Mouse (Mus musculus) liver, adult 2 months (tissue): Measurements from ENCODE around the gene Iqsec2. TPM values are rescaled to one million over a fixed set of nuclear protein-coding genes. Genes with fewer than 3 reads are reported as not detected.

Experiments used
- DNase-seq: peaks from one replicate; pipeline ENCODE4 v3.0.0-alpha.2; 2011; ENCODE audit warnings: low read depth, low spot score; ENCODE audit errors: extremely low read depth
- H3K27ac ChIP-seq: fragments of 200-500 bp; replicated peaks from 2 replicates; pipeline ENCODE4 v1.5.1; 2012; ENCODE audit warnings: low read depth, mild to moderate bottlenecking, control low read depth, inconsistent platforms, low read length; ENCODE audit not compliant: insufficient read depth
- H3K27me3 ChIP-seq: fragments of 200-500 bp; 2 replicates; pipeline ENCODE4 v1.6.1; 2012; ENCODE audit warnings: mild to moderate bottlenecking, moderate library complexity, low read length, inconsistent platforms; ENCODE audit not compliant: control insufficient read depth, insufficient read depth
- H3K36me3 ChIP-seq: fragments of 200-500 bp; 2 replicates; pipeline ENCODE4 v1.6.1; 2012; ENCODE audit warnings: low read length, inconsistent platforms; ENCODE audit not compliant: control insufficient read depth, insufficient read depth
- H3K4me1 ChIP-seq: fragments of 200-500 bp; 2 replicates; pipeline ENCODE4 v1.6.1; 2011; ENCODE audit warnings: low read length; ENCODE audit not compliant: control insufficient read depth, insufficient read depth
- H3K4me3 ChIP-seq: fragments of 200-500 bp; 2 replicates; pipeline ENCODE4 v1.5.1; 2011; ENCODE audit warnings: low read depth, mild to moderate bottlenecking, control low read depth, low read length, moderate library complexity; ENCODE audit not compliant: insufficient read depth
- H3K79me2 ChIP-seq: fragments of 200-500 bp; 2 replicates; pipeline ENCODE4 v1.6.1; 2012; ENCODE audit warnings: inconsistent platforms, mild to moderate bottlenecking, low read length, moderate library complexity; ENCODE audit not compliant: control insufficient read depth, insufficient read depth
- H3K9ac ChIP-seq: fragments of 200-500 bp; 2 replicates; pipeline ENCODE4 v1.6.1; 2012; ENCODE audit warnings: low read depth, mild to moderate bottlenecking, control low read depth, inconsistent platforms, low read length
- CTCF ChIP-seq: fragments of 200-500 bp; IDR thresholded peaks from 2 replicates; pipeline ENCODE4 v1.5.1; 2011; ENCODE audit warnings: low read depth, low read length, control low read depth
- POLR2A ChIP-seq: fragments of 200-500 bp; IDR thresholded peaks from 2 replicates; pipeline ENCODE4 v1.6.1; 2011; ENCODE audit warnings: low read length, control low read depth; ENCODE audit not compliant: insufficient read depth; ENCODE audit errors: extremely low read depth
- WGBS: fragments of 180-500 bp; shearing (Covaris S2); methylation state at CpG from one replicate; pipeline ENCODE4 v1.1.7; 2018; 5-methylcytosine and 5-hydroxymethylcytosine counted together
- polyA plus RNA-seq: library from polyadenylated mRNA; depleted of rRNA; stranded (reverse); fragments of >200 nt; gene quantifications from 2 replicates; pipeline ENCODE4 v1.2.3, GENCODE M21; 2012; rRNA removed
- total RNA-seq: library from RNA; depleted of rRNA; stranded (reverse); fragments of >200 nt; gene quantifications from 2 replicates; pipeline ENCODE4 v1.2.3, GENCODE M21; 2014; rRNA removed

Gene Iqsec2
- total RNA-seq (4.1 and 4.8 TPM in 2 replicates), polyA plus RNA-seq (9.5 and 11.5 TPM in 2 replicates)

DNA sequence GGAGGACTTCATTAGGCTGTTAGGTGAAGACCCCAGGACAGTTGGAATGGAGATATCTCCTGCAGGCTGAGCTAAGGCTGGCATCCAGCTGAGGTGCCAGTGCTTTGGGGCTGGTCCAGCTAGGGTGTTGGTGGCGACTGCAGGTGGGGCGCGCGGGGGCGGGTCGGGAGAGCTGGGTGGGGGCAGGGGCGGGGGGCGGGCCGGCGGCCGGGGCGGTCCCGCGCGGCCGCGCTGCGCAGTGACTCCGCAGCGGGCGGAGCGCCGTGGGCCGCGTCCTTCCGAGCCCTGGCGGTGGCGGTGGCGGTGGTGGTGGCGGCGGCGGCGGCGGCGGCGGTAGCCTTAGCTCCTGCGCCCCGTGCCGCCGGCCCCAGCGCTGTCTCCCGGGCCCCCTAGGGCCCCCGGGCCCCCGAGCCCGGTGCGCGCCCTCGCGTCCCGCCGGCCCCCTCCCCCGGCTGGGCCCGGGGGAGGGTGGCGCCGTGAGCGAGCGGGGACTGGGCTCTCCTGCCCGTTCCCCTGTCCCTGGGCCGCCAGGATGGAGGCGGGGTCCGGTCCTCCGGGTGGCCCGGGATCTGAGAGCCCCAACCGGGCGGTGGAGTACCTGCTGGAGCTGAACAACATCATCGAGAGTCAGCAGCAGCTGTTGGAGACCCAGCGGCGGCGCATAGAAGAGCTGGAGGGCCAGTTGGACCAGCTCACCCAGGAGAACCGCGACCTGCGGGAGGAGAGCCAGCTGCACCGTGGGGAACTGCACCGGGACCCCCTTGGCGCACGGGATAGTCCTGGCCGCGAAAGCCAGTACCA lies at the start of gene Iqsec2:
Gene Iqsec2, plus strand, starts transcription at position 328 of the 801 bp plus-strand sequence.
- Histone ChIP-seq H3K36me3 (no peaks in the 10 kb centered on the region), H3K9ac (peak within 1 kb of the TSS; percentile 80), H3K27me3 (no peaks in the 10 kb centered on the region), H3K79me2 (no peaks in the 10 kb centered on the region), H3K4me1 (no peaks in the 10 kb centered on the region; the same call in none of the 2 replicates), H3K4me3 (peak within 1 kb of the TSS; percentile 92), H3K27ac (no peak within 1 kb of the TSS)
- no peak for DNase-seq
- WGBS, result under 1% methylated on average over 53 of the region's 78 CpGs
- no peak for TF ChIP-seq CTCF
- TF ChIP-seq POLR2A, result no peak

DNA sequence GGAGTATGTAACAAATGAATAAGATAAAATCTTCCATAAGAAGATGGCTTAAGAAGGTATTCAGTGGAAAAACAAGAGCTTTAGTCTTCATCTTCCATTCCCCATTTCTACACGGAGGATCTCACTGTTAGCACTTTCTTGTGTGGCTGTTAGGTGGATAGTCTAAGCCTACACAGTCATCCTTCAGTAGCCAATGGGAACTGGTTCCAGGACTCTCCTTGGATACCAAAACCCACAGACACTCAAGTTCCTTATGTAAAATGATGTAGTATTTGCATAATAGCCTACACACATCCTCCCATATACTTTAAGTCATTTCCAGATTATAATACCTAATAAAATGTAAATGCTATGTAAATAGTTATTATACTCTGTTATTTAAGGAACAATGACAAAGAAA lies 46.5 kb upstream of the Iqsec2 start:
- no peaks in the 10 kb centered on the region for H3K4me1 ChIP-seq
- H3K9ac ChIP-seq, result no peak overlapping the region
- no peaks in the 10 kb centered on the region for H3K36me3 ChIP-seq
- 44% methylated on average over 1 of the region's 1 CpGs for WGBS
- DNase-seq, result no peak
- H3K4me3 ChIP-seq, result no peak overlapping the region
- no peak for TF ChIP-seq POLR2A
- no peak for TF ChIP-seq CTCF
- H3K79me2 ChIP-seq, result no peaks in the 10 kb centered on the region
- no peak overlapping the region for H3K27ac ChIP-seq
- H3K27me3 ChIP-seq, result no peaks in the 10 kb centered on the region

DNA sequence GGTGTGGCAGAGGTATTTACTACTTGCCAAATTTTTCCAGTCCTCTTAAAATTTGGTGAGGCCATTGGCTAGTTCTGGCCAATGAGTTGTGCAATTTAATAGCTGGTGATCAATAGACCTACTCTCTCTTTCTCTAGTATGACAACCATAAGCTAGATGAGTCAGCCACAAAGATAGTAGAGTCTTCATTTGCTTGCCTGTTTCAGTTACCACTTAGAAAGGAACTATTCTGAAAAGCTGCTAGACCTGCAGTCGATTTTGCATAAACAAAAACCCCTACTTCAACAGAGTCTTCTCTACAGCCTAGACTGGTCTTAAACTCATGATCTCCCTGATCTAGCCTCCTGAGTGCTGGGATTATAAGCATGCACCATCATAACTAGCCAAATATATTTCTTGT lies 22.4 kb upstream of the Iqsec2 start:
- TF ChIP-seq POLR2A (no peak), CTCF (no peak)
- H3K79me2 ChIP-seq, result no peaks in the 10 kb centered on the region
- no peaks in the 10 kb centered on the region for H3K4me1 ChIP-seq
- H3K36me3 ChIP-seq, result no peaks in the 10 kb centered on the region
- H3K9ac ChIP-seq, result no peak overlapping the region
- no peak overlapping the region for H3K27ac ChIP-seq
- no peak overlapping the region for H3K4me3 ChIP-seq
- 79% methylated on average over 1 of the region's 1 CpGs for WGBS
- DNase-seq, result no peak
- no peaks in the 10 kb centered on the region for H3K27me3 ChIP-seq

DNA sequence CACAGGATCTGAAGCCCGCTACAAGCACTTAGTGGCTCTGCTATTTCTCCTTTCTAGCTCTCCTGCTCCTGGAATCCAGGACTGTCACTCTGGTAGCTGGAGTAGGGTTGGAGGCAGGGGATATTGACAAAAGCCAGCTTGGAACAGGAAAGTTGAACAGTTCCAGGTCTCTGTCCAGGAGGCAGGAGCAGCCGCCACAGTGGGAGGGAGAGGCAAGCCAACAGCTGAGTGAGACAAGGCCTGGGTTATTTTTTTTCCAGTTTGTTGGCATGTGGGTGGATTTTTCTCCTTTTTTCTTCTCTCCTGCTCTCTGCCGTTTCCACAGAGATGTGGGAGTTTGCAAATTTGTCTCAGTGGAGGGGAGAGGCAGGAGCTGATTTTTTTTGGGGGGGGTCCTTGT lies 13.3 kb upstream of the Iqsec2 start:
- H3K4me1 ChIP-seq, result no peaks in the 10 kb centered on the region
- H3K79me2 ChIP-seq, result no peaks in the 10 kb centered on the region
- DNase-seq, result no peak
- 55% methylated on average over 3 of the region's 3 CpGs for WGBS
- no peak overlapping the region for H3K9ac ChIP-seq
- TF ChIP-seq CTCF (no peak), POLR2A (no peak)
- H3K4me3 ChIP-seq, result no peak overlapping the region
- no peaks in the 10 kb centered on the region for H3K27me3 ChIP-seq
- H3K36me3 ChIP-seq, result no peaks in the 10 kb centered on the region
- no peak overlapping the region for H3K27ac ChIP-seq

DNA sequence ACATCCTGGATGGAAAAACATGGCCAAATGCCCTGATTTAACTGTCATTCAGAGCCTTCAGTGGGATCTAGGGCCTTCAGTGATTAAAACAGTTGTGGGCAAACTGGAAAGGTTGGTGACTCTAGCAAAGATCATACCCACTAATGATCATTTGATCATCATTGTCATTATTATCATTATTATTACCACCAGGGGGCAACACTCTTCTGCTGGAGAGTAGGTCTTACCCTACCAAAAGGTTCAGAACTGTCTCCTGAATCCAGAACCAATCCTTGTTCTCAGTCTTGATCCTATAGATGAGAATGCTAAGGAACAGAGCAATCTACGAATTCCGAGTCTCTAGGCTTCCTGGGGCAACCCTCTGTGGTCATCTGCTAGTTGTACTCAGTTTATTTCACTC lies 12.0 kb upstream of the Iqsec2 start:
- DNase-seq, result no peak
- Histone ChIP-seq H3K4me3 (no peak overlapping the region), H3K27me3 (no peaks in the 10 kb centered on the region), H3K9ac (no peak overlapping the region), H3K27ac (no peak overlapping the region), H3K4me1 (no peaks in the 10 kb centered on the region), H3K36me3 (no peaks in the 10 kb centered on the region), H3K79me2 (no peaks in the 10 kb centered on the region)
- no peak for TF ChIP-seq POLR2A
- no peak for TF ChIP-seq CTCF
- WGBS, result 76% methylated on average over 2 of the region's 2 CpGs

DNA sequence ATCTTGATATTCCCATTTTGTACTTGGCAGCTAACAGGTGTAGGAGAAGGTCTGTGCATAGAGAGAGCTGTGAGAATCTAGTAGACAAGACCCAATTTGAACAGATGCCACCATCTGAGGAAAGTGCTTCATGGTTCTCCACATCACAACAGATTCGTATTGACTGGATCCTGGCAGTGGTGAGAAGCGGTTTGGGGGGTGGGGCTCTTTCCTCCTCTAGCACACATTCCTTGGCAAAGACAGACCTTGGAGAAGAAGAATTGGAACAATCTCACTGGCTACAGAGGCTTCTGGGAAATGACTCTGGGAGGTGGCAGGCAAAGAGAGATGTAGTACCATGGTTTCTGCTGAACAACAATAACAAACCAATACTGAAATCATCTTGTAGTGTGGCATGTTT lies 8.9 kb upstream of the Iqsec2 start:
- Histone ChIP-seq H3K4me3 (no peak overlapping the region), H3K36me3 (no peaks in the 10 kb centered on the region), H3K27me3 (no peaks in the 10 kb centered on the region), H3K27ac (no peak overlapping the region), H3K9ac (no peak overlapping the region), H3K4me1 (no peaks in the 10 kb centered on the region), H3K79me2 (no peaks in the 10 kb centered on the region)
- TF ChIP-seq CTCF (no peak), POLR2A (no peak)
- 59% methylated on average over 2 of the region's 2 CpGs for WGBS
- no peak for DNase-seq
